Mouse (Mus musculus) MEL (cell line): ENCODE results near the gene Snw1. TPM values are rescaled to one million over a fixed set of nuclear protein-coding genes. Genes with fewer than 3 reads are reported as not detected.

Source experiments
- DNase-seq: peaks from one replicate; pipeline ENCODE4 v3.0.0; 2011; ENCODE audit warnings: low read depth, low spot score
- H3K27ac ChIP-seq: 2 replicates; pipeline ENCODE4 v1.5.1; 2012; ENCODE audit warnings: low read depth, mild to moderate bottlenecking, control low read depth, low read length, moderate library complexity; ENCODE audit not compliant: control insufficient read depth
- H3K27me3 ChIP-seq, 2 experiments: fragments of 150-350 bp in 1 of 2; sonication (generic) in 1 of 2; 2 replicates each; pipeline ENCODE4 v1.6.1; 2012; ENCODE audit warnings: low read length in 2 of 2, mild to moderate bottlenecking in 2 of 2, improper control_type of control experiment in 1 of 2, moderate library complexity in 1 of 2; ENCODE audit not compliant: insufficient read depth in 2 of 2, control insufficient read depth in 1 of 2
- H3K36me3 ChIP-seq, 2 experiments: 2 replicates each; pipeline ENCODE4 v1.6.1; 2012 to 2014; ENCODE audit warnings: low read length in 2 of 2, improper control_type of control experiment in 1 of 2, inconsistent platforms in 1 of 2, mild to moderate bottlenecking in 1 of 2; ENCODE audit not compliant: insufficient read depth in 2 of 2, control insufficient read depth in 1 of 2
- H3K4me1 ChIP-seq, 2 experiments: fragments of 150-350 bp in 1 of 2; sonication (generic) in 1 of 2; 2 replicates each; pipeline ENCODE4 v1.6.1; 2012; ENCODE audit warnings: low read length in 2 of 2, improper control_type of control experiment in 1 of 2, mild to moderate bottlenecking in 1 of 2; ENCODE audit not compliant: insufficient read depth in 2 of 2, control insufficient read depth in 1 of 2
- H3K4me3 ChIP-seq, 2 experiments: fragments of 150-350 bp in 1 of 2; sonication (generic) in 1 of 2; 2 replicates each; pipeline ENCODE4 v1.5.1; 2012; ENCODE audit warnings: low read depth in 2 of 2, low read length in 2 of 2, mild to moderate bottlenecking in 2 of 2, moderate library complexity in 2 of 2, control low read depth in 1 of 2, improper control_type of control experiment in 1 of 2; ENCODE audit not compliant: control insufficient read depth in 1 of 2, insufficient read depth in 1 of 2
- H3K79me2 ChIP-seq: 2 replicates; pipeline ENCODE4 v1.6.1; 2012; ENCODE audit warnings: mild to moderate bottlenecking, low read length, moderate library complexity; ENCODE audit not compliant: control insufficient read depth, poor library complexity, insufficient read depth
- H3K9ac ChIP-seq: 2 replicates; pipeline ENCODE4 v1.6.1; 2012; ENCODE audit warnings: low read depth, mild to moderate bottlenecking, control low read depth, low read length, moderate library complexity; ENCODE audit not compliant: control insufficient read depth, poor library complexity, severe bottlenecking
- H3K9me3 ChIP-seq: fragments of 150-350 bp; sonication (generic); replicated peaks from 2 replicates; pipeline ENCODE4 v1.6.1; 2012; ENCODE audit warnings: mild to moderate bottlenecking, low read length, improper control_type of control experiment, moderate library complexity; ENCODE audit not compliant: insufficient read depth
- E2F4 ChIP-seq: IDR thresholded peaks from 2 replicates; pipeline ENCODE4 v1.6.1; 2011; ENCODE audit warnings: low read depth, low read length, improper control_type of control experiment, borderline replicate concordance
- ELF1 ChIP-seq: IDR thresholded peaks from 2 replicates; pipeline ENCODE4 v1.6.1; 2014; ENCODE audit warnings: low read depth, mild to moderate bottlenecking, inconsistent platforms, low read length, improper control_type of control experiment, moderate library complexity
- EP300 ChIP-seq, 2 experiments: IDR thresholded peaks; 2 replicates each; pipeline ENCODE4 v1.6.1; 2011; ENCODE audit warnings: improper control_type of control experiment in 2 of 2, low read length in 2 of 2, low read depth in 1 of 2, mild to moderate bottlenecking in 1 of 2
- GABPA ChIP-seq: IDR thresholded peaks from 2 replicates; pipeline ENCODE4 v1.6.1; 2012; ENCODE audit warnings: low read depth, mild to moderate bottlenecking, inconsistent platforms, low read length, improper control_type of control experiment, moderate library complexity
- HCFC1 ChIP-seq: IDR thresholded peaks from 2 replicates; pipeline ENCODE4 v1.6.1; 2012; ENCODE audit warnings: low read depth, mild to moderate bottlenecking, inconsistent platforms, low read length, improper control_type of control experiment, moderate library complexity
- JUND ChIP-seq: IDR thresholded peaks from 2 replicates; pipeline ENCODE4 v1.6.1; 2011; ENCODE audit warnings: low read depth, mild to moderate bottlenecking, improper control_type of control experiment, low read length
- KAT2A ChIP-seq: conservative IDR thresholded peaks from 2 replicates; pipeline ENCODE4 v1.6.1; 2012; ENCODE audit warnings: low read depth, low read length, improper control_type of control experiment, inconsistent platforms
- MAFK ChIP-seq: IDR thresholded peaks from 2 replicates; pipeline ENCODE4 v1.6.1; 2011; ENCODE audit warnings: low read depth, mild to moderate bottlenecking, low read length, improper control_type of control experiment, borderline replicate concordance
- MEF2A ChIP-seq: IDR thresholded peaks from 2 replicates; pipeline ENCODE4 v1.6.1; 2014; ENCODE audit warnings: low read depth, mild to moderate bottlenecking, inconsistent platforms, low read length, improper control_type of control experiment; ENCODE audit not compliant: poor library complexity, insufficient replicate concordance, severe bottlenecking; ENCODE audit errors: extremely low read depth
- MXI1 ChIP-seq: IDR thresholded peaks from 2 replicates; pipeline ENCODE4 v1.6.1; 2011; ENCODE audit warnings: mild to moderate bottlenecking, low read depth, low read length, improper control_type of control experiment
- POLR2A ChIP-seq, 2 experiments: IDR thresholded peaks; 2 replicates each; pipeline ENCODE4 v1.6.1; 2011 to 2012; ENCODE audit warnings: low read length in 2 of 2, mild to moderate bottlenecking in 2 of 2, control low read depth in 1 of 2, improper control_type of control experiment in 1 of 2, low read depth in 1 of 2, moderate library complexity in 1 of 2; ENCODE audit not compliant: control insufficient read depth in 1 of 2, insufficient read depth in 1 of 2, poor library complexity in 1 of 2
- POLR2AphosphoS2 ChIP-seq: IDR thresholded peaks from 2 replicates; pipeline ENCODE4 v1.6.1; 2011; ENCODE audit warnings: low read length, improper control_type of control experiment
- TAL1 ChIP-seq: IDR thresholded peaks from 2 replicates; pipeline ENCODE4 v1.6.1; 2012; ENCODE audit warnings: mild to moderate bottlenecking, inconsistent platforms, low read length, moderate library complexity, mixed read lengths
- TBP ChIP-seq: IDR thresholded peaks from 2 replicates; pipeline ENCODE4 v1.8.0; 2011; ENCODE audit warnings: low read depth, low read length, improper control_type of control experiment
- UBTF ChIP-seq: IDR thresholded peaks from 2 replicates; pipeline ENCODE4 v1.6.1; 2012; ENCODE audit warnings: low read depth, mild to moderate bottlenecking, inconsistent platforms, low read length, improper control_type of control experiment, moderate library complexity, borderline replicate concordance; ENCODE audit not compliant: insufficient read depth
- USF2 ChIP-seq, 2 experiments: IDR thresholded peaks; 2 replicates each; pipeline ENCODE4 v1.6.1; 2011 to 2012; ENCODE audit warnings: improper control_type of control experiment in 2 of 2, low read length in 2 of 2, borderline replicate concordance in 1 of 2, inconsistent platforms in 1 of 2, low read depth in 1 of 2, mild to moderate bottlenecking in 1 of 2; ENCODE audit not compliant: insufficient read depth in 1 of 2
- ZKSCAN1 ChIP-seq: IDR thresholded peaks from 2 replicates; pipeline ENCODE4 v1.6.1; 2012; ENCODE audit warnings: low read depth, mild to moderate bottlenecking, inconsistent platforms, low read length, improper control_type of control experiment, moderate library complexity
- ZNF384 ChIP-seq: IDR thresholded peaks from 2 replicates; pipeline ENCODE4 v1.6.1; 2012; ENCODE audit warnings: low read depth, mild to moderate bottlenecking, inconsistent platforms, low read length, improper control_type of control experiment
- polyA plus RNA-seq, 2 experiments: library from polyadenylated mRNA; stranded (reverse) in 1 of 2; unstranded in 1 of 2; fragments of >175 nt in 1 of 2; fragments of >200 nt in 1 of 2; gene quantifications; 2 replicates each; pipeline versions ENCODE4 v1.2.1 to v1.2.4; 2012; ENCODE audit warnings: low replicate concordance in 2 of 2, low read depth in 1 of 2; ENCODE audit not compliant: insufficient read length in 2 of 2, insufficient read depth in 1 of 2, missing spikeins in 1 of 2
- total RNA-seq: library from RNA; depleted of rRNA; stranded (reverse); fragments of 300-350 nt; gene quantifications from 2 replicates; pipeline ENCODE4 v1.2.3, GENCODE M21; 2012

Snw1 gene
- total and polyA plus RNA-seq, 3 experiments, result 40.8 to 108 (median 92.1) TPM

DNA sequence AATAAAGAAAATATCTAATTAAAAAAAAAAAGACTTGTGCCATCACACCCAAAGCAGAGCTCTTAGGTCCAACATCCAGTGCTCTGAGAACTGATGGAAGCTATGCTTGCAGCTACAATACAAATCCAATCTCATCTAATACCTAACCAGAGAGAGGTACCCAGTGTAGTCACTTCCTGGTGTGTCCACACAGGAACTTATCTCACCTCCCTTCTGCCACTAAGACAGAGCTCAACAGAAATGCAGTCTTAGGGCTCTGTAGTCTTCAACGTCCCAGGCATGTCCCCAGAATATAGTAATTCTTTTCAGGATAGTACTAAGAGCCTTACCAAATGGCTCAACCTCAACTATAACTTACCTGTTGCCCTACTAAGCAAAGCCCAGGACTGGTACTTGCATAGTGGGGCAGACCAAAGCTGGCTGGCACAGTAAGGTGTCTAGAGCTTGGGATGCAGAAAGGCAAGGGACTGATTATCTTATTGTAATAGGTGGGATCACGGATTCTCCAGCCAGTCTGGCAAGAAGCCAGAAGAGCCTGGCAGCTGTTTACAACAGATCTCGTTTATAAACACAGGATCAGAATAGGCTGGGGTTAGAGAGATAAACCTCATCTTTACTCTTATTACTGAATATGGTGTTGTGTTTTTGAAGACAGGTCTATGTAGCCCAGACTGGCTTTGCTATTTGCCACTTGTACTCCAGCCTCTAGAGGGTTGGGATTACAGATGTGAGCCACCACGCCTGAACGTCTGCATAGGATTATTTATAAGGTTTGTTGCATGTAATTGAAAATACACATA lies 50.2 kb downstream of the Snw1 start:
- H3K9ac ChIP-seq, result no peak overlapping the region
- no peaks in the 10 kb centered on the region for H3K79me2 ChIP-seq
- DNase-seq, result no peak
- H3K27ac ChIP-seq, result 0 out of 2 replicates have a peak overlapping the region, but pooled peaks have one; percentile 11
- H3K27me3 ChIP-seq, result no peaks in the 10 kb centered on the region
- no peak for TF ChIP-seq POLR2A (IDR thresholded peaks at IDR 0.05; ENCODE audit: control insufficient read depth in 1 of 2, insufficient read depth in 1 of 2, low read depth in 1 of 2, low read length in 2 of 2, poor library complexity in 1 of 2)
- no peak for TF ChIP-seq ZNF384
- no peak for TF ChIP-seq TBP
- peak; percentile 69; the same call in 1 of the 2 replicates for TF ChIP-seq ZKSCAN1
- TF ChIP-seq JUND, result no peak
- TF ChIP-seq TAL1, result peak; percentile 52
- H3K9me3 ChIP-seq, result no peaks in the 10 kb centered on the region
- H3K36me3 ChIP-seq, result peaks cover 0 to 15% of the 10 kb centered on the region in 2 experiments; a peak in 3 of 4 replicates
- no peak overlapping the region for H3K4me3 ChIP-seq
- H3K4me1 ChIP-seq, result peaks cover 0 to 9% of the 10 kb centered on the region in 2 experiments; a peak in 1 of 4 replicates

DNA sequence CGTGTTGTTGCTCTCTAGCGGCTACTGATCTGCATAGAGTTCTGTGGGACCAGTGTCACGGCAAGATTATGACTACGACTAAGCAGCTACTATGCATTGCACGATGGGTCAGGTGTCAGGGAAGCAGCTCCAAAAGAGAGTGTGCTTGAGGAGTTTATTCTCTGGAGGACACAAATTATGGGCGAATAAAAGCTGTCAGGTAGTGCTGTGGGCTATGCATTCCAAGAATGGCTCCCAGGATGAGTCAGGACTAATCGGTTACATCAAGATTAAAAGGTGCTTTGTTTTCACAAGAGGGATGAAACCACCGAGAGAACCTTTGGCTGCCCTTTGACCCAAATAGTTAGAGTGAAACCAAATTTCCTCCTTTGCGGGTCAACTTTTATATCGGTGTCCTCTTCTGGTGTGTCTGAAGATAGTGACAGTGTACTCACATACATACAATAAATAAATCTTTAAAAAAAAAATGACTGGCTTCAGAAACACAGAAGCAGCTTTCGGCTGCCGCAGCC lies 52.0 kb downstream of the Snw1 start:
- no peak for DNase-seq
- peaks cover 2 to 16% of the 10 kb centered on the region in 2 experiments; a peak in 3 of 4 replicates for H3K4me1 ChIP-seq

DNA sequence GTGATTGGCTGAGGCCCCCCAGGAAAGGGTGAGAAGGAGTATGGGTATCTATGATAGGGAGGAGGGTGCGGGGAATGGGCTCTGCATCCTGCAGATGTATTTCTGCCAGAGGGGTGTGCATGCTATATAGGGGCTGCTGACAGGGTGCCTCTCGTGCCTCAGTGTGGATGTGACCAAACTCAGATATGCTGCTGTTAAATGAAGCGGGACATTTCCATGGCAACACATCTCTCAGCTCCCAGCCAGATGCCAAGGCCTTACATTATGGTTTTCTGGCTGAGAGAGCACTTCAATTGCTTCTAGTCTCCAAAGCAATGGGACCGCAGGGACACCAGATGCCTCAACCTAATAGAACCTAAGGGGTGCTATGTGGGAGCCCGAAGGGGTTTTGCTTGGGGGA lies 53.2 kb downstream of the Snw1 start:
- Histone ChIP-seq H3K79me2 (no peaks in the 10 kb centered on the region), H3K9me3 (no peaks in the 10 kb centered on the region), H3K4me3 (no peak overlapping the region), H3K27ac (no peak overlapping the region), H3K4me1 (peaks cover 2 to 18% of the 10 kb centered on the region in 2 experiments; a peak in 3 of 4 replicates), H3K9ac (no peak overlapping the region), H3K36me3 (peaks cover 0 to 6% of the 10 kb centered on the region in 2 experiments; a peak in 2 of 4 replicates), H3K27me3 (no peaks in the 10 kb centered on the region)
- TF ChIP-seq MEF2A (no peak), POLR2AphosphoS2 (peak; percentile 16; the same call in 1 of the 2 replicates)
- no peak for DNase-seq

More for the DNA sequence above, 52.0 kb downstream of the Snw1 start:
- no peak overlapping the region for H3K9ac ChIP-seq
- no peak for TF ChIP-seq GABPA
- no peak for TF ChIP-seq TBP
- no peak for TF ChIP-seq ZKSCAN1
- no peak for TF ChIP-seq KAT2A
- no peak for TF ChIP-seq MXI1
- TF ChIP-seq HCFC1, result no peak
- TF ChIP-seq JUND, result no peak
- no peak for TF ChIP-seq UBTF
- no peak for TF ChIP-seq EP300 (IDR thresholded peaks at IDR 0.05; ENCODE audit: low read depth in 1 of 2, low read length in 2 of 2)
- TF ChIP-seq POLR2A (IDR thresholded peaks at IDR 0.05; ENCODE audit: control insufficient read depth in 1 of 2, insufficient read depth in 1 of 2, low read depth in 1 of 2, low read length in 2 of 2, poor library complexity in 1 of 2), result no peak
- TF ChIP-seq MAFK, result no peak
- no peak for TF ChIP-seq ELF1
- no peak for TF ChIP-seq E2F4
- TF ChIP-seq USF2 (IDR thresholded peaks at IDR 0.05; ENCODE audit: borderline replicate concordance in 1 of 2, insufficient read depth in 1 of 2, low read depth in 1 of 2, low read length in 2 of 2), result no peak
- H3K27ac ChIP-seq, result no peak overlapping the region
- peaks cover 0 to 6% of the 10 kb centered on the region in 2 experiments; a peak in 2 of 4 replicates for H3K36me3 ChIP-seq
- H3K79me2 ChIP-seq, result no peaks in the 10 kb centered on the region
- no peak overlapping the region for H3K4me3 ChIP-seq
- no peaks in the 10 kb centered on the region for H3K9me3 ChIP-seq
- H3K27me3 ChIP-seq, result no peaks in the 10 kb centered on the region
